Mouse (Mus musculus) myocyte (in vitro differentiated cells): ENCODE measurements around the gene Arhgap17.

Source experiments
- MAX ChIP-seq: IDR thresholded peaks from one replicate; pipeline ENCODE4 v1.6.1; 2011; ENCODE audit warnings: low read depth, mild to moderate bottlenecking, control low read depth
- MYOG ChIP-seq, 3 experiments: IDR thresholded peaks; one replicate each; pipeline ENCODE4 v1.6.1; 2011; ENCODE audit warnings: control low read depth in 2 of 3, low read depth in 2 of 3, mild to moderate bottlenecking in 2 of 3; ENCODE audit not compliant: insufficient read length in 2 of 3, control insufficient read depth in 1 of 3, insufficient read depth in 1 of 3
- POLR2A ChIP-seq: IDR thresholded peaks from one replicate; pipeline ENCODE4 v1.6.1; 2011; ENCODE audit warnings: low read depth, mild to moderate bottlenecking, control low read depth, moderate library complexity; ENCODE audit not compliant: insufficient read length

DNA sequence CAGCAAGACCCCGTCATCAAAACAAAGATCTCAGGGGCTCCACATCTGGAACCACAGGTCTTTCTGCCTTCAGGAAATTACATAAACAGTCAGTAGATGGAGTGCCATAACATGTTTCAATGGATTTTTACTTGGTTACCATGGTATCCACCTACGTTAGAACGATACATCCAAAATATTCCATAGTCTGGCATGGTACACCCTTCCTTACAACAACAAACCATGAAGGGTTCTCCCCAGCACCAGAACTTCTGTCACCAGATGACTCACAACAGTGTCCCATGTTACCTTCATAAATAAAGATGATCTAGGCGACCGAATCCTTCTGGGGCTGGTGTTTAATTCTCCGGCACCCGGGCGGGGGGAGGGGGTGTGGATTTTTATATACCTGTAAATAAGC is 5.7 kb downstream of the Arhgap17 start:
- TF ChIP-seq POLR2A (no peak), MYOG (IDR thresholded peaks at IDR 0.05; ENCODE audit: control insufficient read depth in 1 of 3, insufficient read depth in 1 of 3, insufficient read length in 2 of 3, low read depth in 2 of 3) (no peak), MAX (no peak)
